Mouse (Mus musculus) heart, postnatal 0 days (tissue): ENCODE data around the gene Gm6377.

ENCODE experiments used
- CTCF ChIP-seq: IDR thresholded peaks from 2 replicates; pipeline ENCODE4 v1.5.1; 2016; ENCODE audit warnings: antibody characterized with exemption, control low read depth, low read depth
- EP300 ChIP-seq: IDR thresholded peaks from 2 replicates; pipeline ENCODE4 v1.6.1; 2016; ENCODE audit warnings: antibody characterized with exemption, low read depth

- no peak for TF ChIP-seq EP300
- TF ChIP-seq CTCF = no peak
Observed at GRCm38 (mm10) chrX:109189607-109190006, 6.9 kb upstream of the Gm6377 start.
